Mouse (Mus musculus): ENCODE results near the gene Hyal5.

DNA sequence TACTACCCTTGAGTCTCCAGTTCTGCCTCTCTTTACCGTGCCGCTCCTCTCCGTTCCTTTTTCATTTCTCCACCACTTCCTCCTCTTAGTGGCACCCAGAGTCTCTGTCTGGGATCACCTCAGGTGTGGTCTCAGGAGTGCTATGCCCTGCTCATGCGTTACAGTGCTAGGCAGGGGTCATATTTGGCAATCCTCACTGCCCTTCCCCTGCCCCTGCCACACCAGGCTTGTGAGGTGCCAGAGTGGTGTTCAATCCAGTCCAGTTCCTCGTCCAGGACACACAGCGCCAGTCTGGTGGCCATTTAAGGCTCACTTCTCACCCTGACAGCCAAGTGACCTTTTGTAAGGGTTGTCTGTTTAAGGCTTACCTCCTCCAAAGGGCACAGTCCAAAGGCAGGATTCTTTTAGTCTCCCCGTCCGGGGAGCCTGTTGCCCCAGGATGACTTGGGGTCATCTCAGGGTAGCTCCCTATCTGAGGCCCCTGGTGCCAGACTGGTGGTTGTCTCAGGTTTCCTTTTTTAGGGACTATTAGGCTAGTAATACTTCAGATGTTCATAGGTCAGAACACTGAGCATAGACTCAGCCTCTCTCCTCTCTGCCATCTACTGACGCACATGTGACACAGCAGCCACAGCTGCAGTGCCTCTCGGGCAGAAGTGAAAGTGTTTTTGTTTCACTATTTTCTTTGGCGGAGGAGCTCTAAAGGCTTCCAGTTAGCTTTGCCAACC lies 36.5 kb downstream of the Hyal5 start:
- TF ChIP-seq ZC3H11A (IDR thresholded peaks at IDR 0.05; ENCODE audit: borderline replicate concordance, low read depth, low read length) (no peak), HCFC1 (IDR thresholded peaks at IDR 0.05; ENCODE audit: borderline replicate concordance, insufficient read depth, low read length) (no peak)

Measured in ES-E14 (cell line).